Mouse (Mus musculus) liver, adult 2 months (tissue): ENCODE results near the gene Tedc2.

Source experiments
- CTCF ChIP-seq: fragments of 200-500 bp; IDR thresholded peaks from 2 replicates; pipeline ENCODE4 v1.5.1; 2011; ENCODE audit warnings: low read depth, low read length, control low read depth
- POLR2A ChIP-seq: fragments of 200-500 bp; IDR thresholded peaks from 2 replicates; pipeline ENCODE4 v1.6.1; 2011; ENCODE audit warnings: low read length, control low read depth; ENCODE audit not compliant: insufficient read depth; ENCODE audit errors: extremely low read depth

DNA sequence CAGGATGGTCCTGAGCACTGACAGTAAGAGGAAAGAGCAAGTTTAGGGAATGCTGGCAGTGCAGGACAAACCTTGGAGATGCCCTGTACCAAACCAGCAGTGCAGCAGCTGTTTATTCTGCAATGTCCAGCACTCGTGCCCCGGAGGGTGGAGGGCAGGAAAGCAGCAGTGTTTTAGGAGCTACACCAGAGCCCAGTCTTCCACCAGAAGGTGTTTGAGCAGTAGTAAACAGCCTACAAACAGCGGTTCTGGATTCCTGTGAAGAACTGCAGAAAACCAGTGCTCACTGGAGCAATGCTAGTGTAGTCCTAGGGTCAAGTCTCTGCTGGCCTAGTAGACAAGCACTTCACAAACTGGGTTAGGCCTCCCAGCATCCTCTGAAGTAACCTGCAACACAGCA, 46.4 kb downstream of the Tedc2 start:
- TF ChIP-seq POLR2A = no peak
- TF ChIP-seq CTCF = no peak
